Mouse (Mus musculus): Measurements from ENCODE around the gene Prss50. TPM values are rescaled to one million over a fixed set of nuclear protein-coding genes. Genes with fewer than 3 reads are reported as not detected.

The Prss50 gene
- polyA plus RNA-seq, 1 experiment from 2014 or later = 0.92 TPM

DNA sequence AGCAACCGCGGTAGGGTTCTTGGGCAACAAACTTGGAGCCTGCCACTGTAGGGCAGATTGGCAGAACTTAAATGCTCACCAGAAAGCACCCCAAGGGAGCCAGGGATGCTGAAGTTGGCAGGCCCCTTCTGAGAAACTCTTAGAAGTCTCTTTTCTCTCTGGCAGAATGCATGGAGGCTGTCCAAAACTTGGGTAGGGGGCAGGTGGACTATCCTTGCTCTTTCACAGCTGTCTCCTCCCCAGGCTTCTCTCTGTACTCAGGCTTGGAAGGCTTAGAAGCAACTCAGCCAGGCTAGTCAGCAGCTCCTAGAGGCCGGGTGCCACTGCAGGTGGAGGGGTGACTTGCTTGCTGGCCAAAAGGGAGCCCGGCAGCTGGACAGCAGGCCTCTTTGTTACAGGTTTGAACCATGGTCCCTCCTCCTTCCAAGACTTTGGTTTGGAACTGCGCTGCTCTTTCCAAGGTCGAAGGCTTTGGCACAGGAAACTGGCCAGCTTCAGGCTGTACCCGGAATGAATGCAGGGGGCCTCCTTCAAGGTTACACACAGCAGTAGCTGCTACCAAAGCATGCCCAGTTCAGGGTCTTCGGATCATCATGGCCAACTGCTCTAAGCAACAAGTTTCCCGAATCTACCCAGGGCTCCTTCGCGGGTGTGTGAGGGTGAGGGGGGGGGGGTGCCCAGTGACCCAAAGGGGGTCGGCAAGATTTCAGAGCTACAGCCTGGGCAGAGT is 21.6 kb downstream of the Prss50 start, which contains the start of gene Als2cl:
Als2cl (plus strand) TSS at position 680 of the 730 bp plus-strand sequence.
- Histone ChIP-seq H3K9me3 (replicated peaks; ENCODE audit: control insufficient read depth, low read length) (no peaks in the 10 kb centered on the region), H3K4me2 (ENCODE audit: low read depth, low read length) (peak within 1 kb of the TSS; percentile 94), H3K27ac (ENCODE audit: low read length) (peak within 1 kb of the TSS; percentile 86), H3K27me3 (ENCODE audit: control insufficient read depth, insufficient read depth, low read length) (peaks cover 6% of the 10 kb centered on the region), H3K9ac (ENCODE audit: low read length) (peak within 1 kb of the TSS; percentile 76), H3K36me3 (ENCODE audit: control insufficient read depth, insufficient read depth, low read length) (no peaks in the 10 kb centered on the region), H3K4me3 (replicated peaks; ENCODE audit: low read length) (peak within 1 kb of the TSS; percentile 69), H3K4me1 (ENCODE audit: control insufficient read depth, insufficient read depth, low read length) (peaks cover 10% of the 10 kb centered on the region)
- WGBS = 20% methylated on average over 12 of the region's 12 CpGs
- ATAC-seq (ENCODE audit: insufficient read depth, low FRiP score) = peak; percentile 22; the same call in 1 of the 2 replicates

DNA sequence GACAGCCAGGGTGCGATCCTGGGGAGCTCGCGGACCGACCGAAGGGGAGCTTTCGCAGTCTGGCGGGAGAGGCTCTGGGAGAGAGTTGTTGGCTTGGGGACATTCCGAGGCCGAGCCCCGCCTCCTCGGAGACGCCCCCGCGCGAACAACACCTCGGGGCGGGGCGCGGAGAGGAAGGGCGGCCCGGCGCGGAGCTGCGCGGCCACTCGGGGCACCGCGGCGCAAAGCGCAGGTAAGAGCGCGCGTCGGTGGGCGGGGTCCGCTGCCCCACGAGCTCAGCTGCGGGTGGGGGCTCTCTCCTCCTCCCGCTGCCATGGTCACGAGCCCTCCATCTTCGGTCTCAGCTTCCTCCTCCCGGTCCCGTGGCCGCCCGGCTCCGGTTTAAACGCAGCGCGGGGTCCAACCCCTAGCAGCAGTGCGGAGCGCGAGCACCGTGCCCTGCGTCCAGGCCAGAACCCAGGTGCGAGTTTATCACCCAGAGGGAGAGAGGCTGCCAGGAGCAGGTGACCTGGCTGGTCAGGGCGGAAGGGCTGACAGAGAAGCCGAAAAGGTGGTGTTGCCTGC is 22.3 kb downstream of the Prss50 start, which contains the start of gene Tmie:
Tmie (minus strand) TSS at position 116 of the 564 bp plus-strand sequence.
- peak within 1 kb of the TSS; percentile 69 for H3K4me3 ChIP-seq (replicated peaks; ENCODE audit: low read length)
- peaks cover 6% of the 10 kb centered on the region for H3K4me1 ChIP-seq (ENCODE audit: control insufficient read depth, insufficient read depth, low read length)
- peak; percentile 85 for ATAC-seq (ENCODE audit: insufficient read depth, low FRiP score)
- H3K9ac ChIP-seq (ENCODE audit: low read length) = peak within 1 kb of the TSS; percentile 76
- H3K4me2 ChIP-seq (ENCODE audit: low read depth, low read length) = peak within 1 kb of the TSS; percentile 94
- H3K27me3 ChIP-seq (ENCODE audit: control insufficient read depth, insufficient read depth, low read length) = 0 out of 2 replicates have a peak, but pooled peaks cover 5% of the 10 kb centered on the region
- peak within 1 kb of the TSS; percentile 86 for H3K27ac ChIP-seq (ENCODE audit: low read length)
- no peaks in the 10 kb centered on the region for H3K9me3 ChIP-seq (replicated peaks; ENCODE audit: control insufficient read depth, low read length)
- no peaks in the 10 kb centered on the region for H3K36me3 ChIP-seq (ENCODE audit: control insufficient read depth, insufficient read depth, low read length)
- under 1% methylated on average over 57 of the region's 57 CpGs for WGBS

DNA sequence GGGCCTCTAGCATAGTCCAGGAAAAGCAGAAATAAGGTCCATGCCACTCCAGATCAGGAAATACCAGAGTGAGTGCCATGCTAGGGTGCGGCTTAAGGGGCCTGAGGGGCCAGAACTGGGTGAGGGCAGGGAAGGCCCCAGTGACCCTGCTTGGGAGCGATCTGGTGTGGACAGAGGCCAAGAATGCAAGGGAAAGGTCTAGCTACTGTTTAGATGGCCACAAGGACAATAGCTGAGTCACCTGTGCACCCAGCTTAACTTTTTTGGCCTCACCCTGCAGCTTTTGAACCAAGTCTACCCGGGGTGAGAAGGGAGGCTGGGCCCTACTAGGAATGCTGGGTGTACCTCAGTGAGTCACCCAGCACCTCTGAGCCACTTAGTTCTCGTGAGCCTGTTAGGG is 23.0 kb downstream of the Prss50 start:
- H3K4me2 ChIP-seq (ENCODE audit: low read depth, low read length) = peak overlapping the region; percentile 94
- H3K27me3 ChIP-seq (ENCODE audit: control insufficient read depth, insufficient read depth, low read length) = 0 out of 2 replicates have a peak, but pooled peaks cover 5% of the 10 kb centered on the region
- no peaks in the 10 kb centered on the region for H3K9me3 ChIP-seq (replicated peaks; ENCODE audit: control insufficient read depth, low read length)
- peak overlapping the region; percentile 69 for H3K4me3 ChIP-seq (replicated peaks; ENCODE audit: low read length)
- peaks cover 6% of the 10 kb centered on the region for H3K4me1 ChIP-seq (ENCODE audit: control insufficient read depth, insufficient read depth, low read length)
- no peaks in the 10 kb centered on the region for H3K36me3 ChIP-seq (ENCODE audit: control insufficient read depth, insufficient read depth, low read length)
- peak; percentile 69 for ATAC-seq (ENCODE audit: insufficient read depth, low FRiP score)
- H3K27ac ChIP-seq (ENCODE audit: low read length) = peak overlapping the region; percentile 86
- peak overlapping the region; percentile 76 for H3K9ac ChIP-seq (ENCODE audit: low read length)
- WGBS = 54% methylated on average over 4 of the region's 4 CpGs

DNA sequence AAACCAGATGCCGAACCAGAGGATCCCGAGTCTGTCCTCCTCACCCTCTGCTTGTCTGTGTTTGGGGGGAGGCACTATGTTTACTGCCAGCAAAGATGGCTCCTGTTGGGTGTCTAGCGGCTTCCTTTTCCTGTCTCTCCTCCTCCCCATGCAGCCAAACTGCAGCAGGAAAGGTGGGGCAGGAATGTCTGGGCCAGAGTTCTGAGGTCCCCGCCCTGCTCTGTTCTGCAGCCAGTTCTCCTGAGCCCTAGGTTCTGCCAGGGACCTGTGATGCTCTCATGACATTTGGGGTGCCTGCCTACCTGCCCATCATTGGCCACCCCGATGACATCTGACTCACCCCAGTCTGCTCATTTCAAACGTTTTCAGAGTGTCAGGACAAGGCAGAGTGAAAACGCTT is 24.2 kb downstream of the Prss50 start:
- no peak overlapping the region for H3K27ac ChIP-seq (ENCODE audit: low read length)
- H3K4me1 ChIP-seq (ENCODE audit: control insufficient read depth, insufficient read depth, low read length) = peaks cover 6% of the 10 kb centered on the region
- no peak overlapping the region for H3K9ac ChIP-seq (ENCODE audit: low read length)
- H3K4me2 ChIP-seq (ENCODE audit: low read depth, low read length) = no peak overlapping the region
- H3K36me3 ChIP-seq (ENCODE audit: control insufficient read depth, insufficient read depth, low read length) = no peaks in the 10 kb centered on the region
- ATAC-seq (ENCODE audit: insufficient read depth, low FRiP score) = no peak
- H3K4me3 ChIP-seq (replicated peaks; ENCODE audit: low read length) = no peak overlapping the region
- WGBS = 71% methylated on average over 7 of the region's 7 CpGs
- 0 out of 2 replicates have a peak, but pooled peaks cover 5% of the 10 kb centered on the region for H3K27me3 ChIP-seq (ENCODE audit: control insufficient read depth, insufficient read depth, low read length)
- H3K9me3 ChIP-seq (replicated peaks; ENCODE audit: control insufficient read depth, low read length) = no peaks in the 10 kb centered on the region

DNA sequence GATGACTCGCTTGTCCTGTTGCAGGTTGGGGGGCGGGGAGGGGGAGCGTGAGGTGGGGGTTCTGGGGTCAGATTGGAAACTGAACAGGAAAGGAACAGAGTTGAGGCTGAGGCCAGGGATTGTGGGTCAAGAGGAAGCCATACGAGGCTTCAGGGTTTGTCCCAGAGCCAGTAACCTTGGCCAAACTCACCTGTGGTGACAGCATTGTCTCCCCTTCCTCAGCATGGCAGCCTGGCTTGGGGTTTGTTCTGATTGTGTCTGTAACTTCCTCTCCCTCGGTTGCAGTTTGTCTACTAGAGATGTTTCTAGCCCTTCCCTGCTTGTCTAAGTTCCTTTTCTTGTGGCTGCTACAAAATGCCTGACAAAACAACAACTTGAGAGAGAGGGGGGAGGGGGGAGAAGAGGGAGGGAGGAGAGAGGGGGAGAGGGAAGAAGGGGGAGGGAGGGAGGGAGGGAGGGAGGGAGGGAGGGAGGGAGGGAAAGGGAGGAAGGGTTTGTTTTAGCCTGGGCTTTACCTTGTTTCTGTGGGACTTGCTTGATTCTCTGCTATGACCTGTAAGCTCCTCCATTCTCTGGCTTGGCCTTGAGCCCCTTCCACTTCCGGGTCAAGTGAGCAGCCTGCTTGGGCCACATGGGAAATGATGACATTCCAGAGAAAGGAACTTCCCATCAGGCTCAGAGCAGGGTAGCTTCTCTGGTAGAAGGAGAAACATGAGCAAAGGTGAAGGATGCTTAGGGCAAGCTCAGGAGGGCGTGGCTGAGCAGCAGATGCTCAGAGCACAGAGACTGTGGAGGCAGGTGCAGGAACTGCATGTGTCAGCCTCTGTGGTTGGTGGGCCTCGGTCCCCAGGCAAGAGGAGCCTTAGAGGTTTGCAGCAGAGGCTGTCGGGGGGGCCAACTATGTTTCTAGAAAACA is 29.9 kb downstream of the Prss50 start:
- H3K36me3 ChIP-seq (ENCODE audit: control insufficient read depth, insufficient read depth, low read length) = no peaks in the 10 kb centered on the region
- no peak for ATAC-seq (ENCODE audit: insufficient read depth, low FRiP score)
- no peak overlapping the region for H3K4me2 ChIP-seq (ENCODE audit: low read depth, low read length)
- H3K27ac ChIP-seq (ENCODE audit: low read length) = no peak overlapping the region
- H3K9ac ChIP-seq (ENCODE audit: low read length) = no peak overlapping the region
- no peak overlapping the region for H3K4me3 ChIP-seq (replicated peaks; ENCODE audit: low read length)
- no peaks in the 10 kb centered on the region for H3K27me3 ChIP-seq (ENCODE audit: control insufficient read depth, insufficient read depth, low read length)
- H3K4me1 ChIP-seq (ENCODE audit: control insufficient read depth, insufficient read depth, low read length) = no peaks in the 10 kb centered on the region; the same call in 1 of the 2 replicates
- no peaks in the 10 kb centered on the region for H3K9me3 ChIP-seq (replicated peaks; ENCODE audit: control insufficient read depth, low read length)
- 63% methylated on average over 9 of the region's 9 CpGs for WGBS

DNA sequence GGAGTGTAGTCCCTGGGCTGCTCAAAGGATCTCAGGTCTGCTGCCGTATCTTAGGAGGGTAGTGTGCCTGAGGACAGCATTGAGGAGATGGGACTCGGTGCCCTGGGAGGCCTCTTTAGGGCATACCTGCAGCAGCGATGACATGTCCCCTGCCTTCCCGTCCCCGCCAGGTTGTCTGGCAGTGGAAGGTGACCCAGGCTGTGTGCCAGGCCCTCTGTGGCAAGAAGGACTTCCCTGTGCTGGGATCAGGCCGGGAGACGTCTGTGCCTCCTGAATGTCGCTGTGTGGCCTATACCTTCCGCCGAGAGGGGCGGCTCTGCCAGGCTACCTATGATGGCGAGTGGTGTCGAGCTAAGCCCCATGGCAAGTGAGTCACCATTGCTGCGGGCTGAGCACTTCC is 31.2 kb downstream of the Prss50 start:
- ATAC-seq (ENCODE audit: insufficient read depth, low FRiP score) = no peak
- H3K27ac ChIP-seq (ENCODE audit: low read length) = no peak overlapping the region
- H3K36me3 ChIP-seq (ENCODE audit: control insufficient read depth, insufficient read depth, low read length) = no peaks in the 10 kb centered on the region
- 86% methylated on average over 14 of the region's 14 CpGs for WGBS
- no peak overlapping the region for H3K4me2 ChIP-seq (ENCODE audit: low read depth, low read length)
- no peaks in the 10 kb centered on the region for H3K27me3 ChIP-seq (ENCODE audit: control insufficient read depth, insufficient read depth, low read length)
- H3K9ac ChIP-seq (ENCODE audit: low read length) = no peak overlapping the region
- H3K4me1 ChIP-seq (ENCODE audit: control insufficient read depth, insufficient read depth, low read length) = no peaks in the 10 kb centered on the region; the same call in 1 of the 2 replicates
- no peak overlapping the region for H3K4me3 ChIP-seq (replicated peaks; ENCODE audit: low read length)
- no peaks in the 10 kb centered on the region for H3K9me3 ChIP-seq (replicated peaks; ENCODE audit: control insufficient read depth, low read length)

DNA sequence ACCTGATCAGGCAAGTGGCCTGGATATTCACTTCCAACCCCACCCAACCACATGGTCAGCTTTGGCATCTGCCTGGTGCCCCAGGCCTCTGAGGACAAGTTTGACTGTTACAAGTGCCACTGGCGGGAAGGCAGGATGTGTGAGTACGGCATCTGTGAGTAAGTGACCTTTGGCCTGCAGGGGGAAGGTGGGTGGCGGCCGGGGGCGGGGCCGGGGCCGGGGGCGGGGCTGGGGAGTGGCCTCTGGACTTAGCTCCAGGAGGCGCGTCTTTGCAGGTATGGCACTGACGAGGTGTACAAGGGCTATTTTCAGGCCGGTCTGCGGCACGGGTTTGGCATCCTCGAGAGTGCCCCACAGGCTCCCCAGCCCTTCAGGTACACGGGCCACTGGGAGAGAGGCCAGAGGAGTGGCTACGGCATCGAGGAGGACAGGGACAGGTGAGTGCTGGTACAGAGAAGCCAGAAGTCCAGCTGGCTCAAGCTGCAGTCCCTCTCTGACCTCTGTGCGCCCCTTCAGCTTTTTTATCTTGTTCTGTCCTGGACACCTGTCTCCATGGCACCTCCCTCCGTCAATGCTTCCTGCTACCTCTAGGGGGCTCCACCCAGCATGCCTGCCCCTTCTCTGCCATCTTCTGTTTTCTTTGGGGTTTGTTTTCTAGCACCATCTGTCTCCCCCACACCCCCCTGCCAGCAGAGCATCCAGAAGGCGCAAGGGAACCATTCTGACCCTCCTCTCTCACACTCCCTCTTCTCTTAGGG is 32.4 kb downstream of the Prss50 start:
- no peaks in the 10 kb centered on the region for H3K36me3 ChIP-seq (ENCODE audit: control insufficient read depth, insufficient read depth, low read length)
- H3K4me2 ChIP-seq (ENCODE audit: low read depth, low read length) = 0 out of 2 replicates have a peak overlapping the region, but pooled peaks have one; percentile 14
- WGBS = 13% methylated on average over 21 of the region's 21 CpGs
- H3K4me1 ChIP-seq (ENCODE audit: control insufficient read depth, insufficient read depth, low read length) = no peaks in the 10 kb centered on the region; the same call in 1 of the 2 replicates
- no peak overlapping the region for H3K4me3 ChIP-seq (replicated peaks; ENCODE audit: low read length)
- no peak overlapping the region for H3K27ac ChIP-seq (ENCODE audit: low read length)
- H3K9ac ChIP-seq (ENCODE audit: low read length) = no peak overlapping the region
- no peaks in the 10 kb centered on the region for H3K27me3 ChIP-seq (ENCODE audit: control insufficient read depth, insufficient read depth, low read length)
- no peaks in the 10 kb centered on the region for H3K9me3 ChIP-seq (replicated peaks; ENCODE audit: control insufficient read depth, low read length)
- ATAC-seq (ENCODE audit: insufficient read depth, low FRiP score) = peak; percentile 38; the same call in 1 of the 2 replicates

DNA sequence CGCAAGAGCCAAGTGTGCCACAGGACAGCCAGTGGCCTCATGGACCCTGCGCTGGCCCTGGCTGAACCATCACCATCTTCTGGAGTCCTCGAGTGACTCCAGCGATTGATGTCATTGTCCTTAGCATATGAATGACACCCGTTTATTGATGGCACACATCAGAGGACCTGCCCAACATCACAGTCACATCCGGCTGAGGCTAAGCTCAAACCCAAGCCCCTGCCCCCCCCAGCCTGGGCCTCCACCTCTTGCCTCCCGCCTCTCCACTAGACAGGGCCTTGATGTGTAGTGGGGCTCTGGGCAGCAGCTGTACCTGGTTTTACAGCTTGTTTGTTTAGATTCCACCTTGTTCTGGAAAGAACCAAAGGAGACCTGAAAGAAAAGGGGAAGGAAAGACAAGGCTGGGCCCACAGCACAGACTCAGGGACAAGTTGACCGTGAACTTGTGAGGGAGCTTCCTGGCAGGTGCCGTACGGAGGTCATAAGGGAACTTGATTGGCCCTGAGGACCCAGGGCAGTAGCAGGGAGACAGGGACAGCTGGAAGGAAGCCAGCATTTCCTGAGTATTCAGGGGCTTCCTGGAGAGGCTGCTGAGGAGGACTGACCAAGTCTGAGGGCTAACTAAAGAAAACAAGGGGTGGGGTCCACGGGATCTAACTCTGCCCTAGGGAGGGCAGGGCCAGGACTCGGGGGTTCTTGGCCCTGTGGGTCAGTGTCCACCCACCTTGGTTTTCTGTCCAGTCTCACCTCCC is 33.5 kb downstream of the Prss50 start:
- 74% methylated on average over 12 of the region's 12 CpGs for whole genome bisulfite sequencing
- H3K27me3 ChIP-seq (ENCODE audit: control insufficient read depth, insufficient read depth, low read length) = no peaks in the 10 kb centered on the region
- H3K4me1 ChIP-seq (ENCODE audit: control insufficient read depth, insufficient read depth, low read length) = no peaks in the 10 kb centered on the region; the same call in 1 of the 2 replicates
- H3K4me2 ChIP-seq (ENCODE audit: low read depth, low read length) = no peak overlapping the region
- ATAC-seq (ENCODE audit: insufficient read depth, low FRiP score) = no peak
- no peak overlapping the region for H3K9ac ChIP-seq (ENCODE audit: low read length)
- no peaks in the 10 kb centered on the region for H3K36me3 ChIP-seq (ENCODE audit: control insufficient read depth, insufficient read depth, low read length)
- H3K4me3 ChIP-seq (replicated peaks; ENCODE audit: low read length) = no peak overlapping the region
- no peaks in the 10 kb centered on the region for H3K9me3 ChIP-seq (replicated peaks; ENCODE audit: control insufficient read depth, low read length)
- H3K27ac ChIP-seq (ENCODE audit: low read length) = no peak overlapping the region

All from stomach, embryonic 16.5 days (tissue).